Mouse (Mus musculus): ENCODE measurements around the gene Rpl36a-ps1. TPM values are rescaled to one million over a fixed set of nuclear protein-coding genes. Genes with fewer than 3 reads are reported as not detected.
"Not testable (repeated sequence)": the region's sequence is repeated elsewhere in the genome, so short reads cannot be mapped to it uniquely, and the experiment has no call there.

Gene Rpl36a-ps1
- polyA plus RNA-seq (2016; fragmentation: Nextera tagmentation; extraction: Ambion mirVana): 2.2 and 3.3 TPM in 2 replicates

DNA sequence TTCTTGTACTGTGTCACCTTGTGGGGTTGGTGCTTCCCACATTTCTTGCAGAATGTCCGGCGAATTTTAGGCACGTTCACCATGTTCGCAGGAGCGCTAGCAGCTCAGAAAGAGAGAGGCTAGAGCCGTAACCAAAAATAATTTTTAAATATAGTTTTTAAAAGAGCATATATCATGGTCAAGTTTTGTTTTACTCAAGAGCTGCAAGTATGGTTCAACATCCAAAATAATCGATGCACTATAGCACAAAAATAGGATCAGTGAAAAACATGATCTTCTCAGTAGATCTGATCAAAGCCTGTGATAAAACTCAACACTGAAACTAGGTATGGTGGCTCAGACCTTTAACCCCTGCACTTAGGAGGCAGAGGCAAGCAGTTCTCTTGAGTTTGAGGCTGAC, at the start of gene Rpl36a-ps1:
Gene Rpl36a-ps1 (minus strand): TSS at position 101 of the 400 bp plus-strand sequence.
- H3K9ac ChIP-seq: no peak within 1 kb of the TSS
- H3K27me3 ChIP-seq: no peaks in the 10 kb centered on the region
- no peak for ATAC-seq (ENCODE audit: low FRiP score)
- no peaks in the 10 kb centered on the region for H3K36me3 ChIP-seq (replicated peaks)
- H3K9me3 ChIP-seq: no peaks in the 10 kb centered on the region
- H3K4me2 ChIP-seq: no peak within 1 kb of the TSS
- no peak within 1 kb of the TSS for H3K4me3 ChIP-seq (replicated peaks)
- H3K4me1 ChIP-seq: no peaks in the 10 kb centered on the region
- no peak within 1 kb of the TSS for H3K27ac ChIP-seq
- WGBS: 94% methylated on average over 7 of the region's 7 CpGs

DNA sequence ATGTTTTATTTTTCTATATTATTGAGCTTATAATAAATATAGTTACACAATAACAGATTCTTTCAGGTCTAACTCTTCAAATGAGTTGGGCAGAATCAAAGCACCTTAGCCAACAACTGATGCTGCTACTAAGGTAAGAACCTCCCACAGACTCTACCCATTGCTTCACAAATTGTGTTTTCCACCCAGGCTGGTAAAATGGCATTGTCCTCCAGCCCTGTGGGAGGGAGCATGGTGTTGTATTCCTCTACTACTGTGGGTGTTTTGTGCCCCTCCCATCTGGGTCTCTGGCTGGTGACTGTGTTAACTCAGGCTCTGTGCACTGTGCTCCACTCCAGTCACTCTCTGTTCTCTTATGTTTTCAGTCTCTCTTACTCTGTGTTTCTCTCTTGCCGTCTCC, 49.4 kb upstream of the Rpl36a-ps1 start:
- H3K27me3 ChIP-seq: no peaks in the 10 kb centered on the region
- WGBS: 31% methylated on average over 1 of the region's 1 CpGs
- peak overlapping the region; percentile 73 for H3K4me2 ChIP-seq
- 0 out of 2 replicates have a peak, but pooled peaks cover 5% of the 10 kb centered on the region for H3K36me3 ChIP-seq (replicated peaks)
- no peak for ATAC-seq (ENCODE audit: low FRiP score)
- H3K27ac ChIP-seq: 0 out of 2 replicates have a peak overlapping the region, but pooled peaks have one; percentile 19
- no peaks in the 10 kb centered on the region for H3K9me3 ChIP-seq
- 0 out of 2 replicates have a peak overlapping the region, but pooled peaks have one; percentile 80 for H3K9ac ChIP-seq
- H3K4me3 ChIP-seq (replicated peaks): 0 out of 2 replicates have a peak overlapping the region, but pooled peaks have one; percentile 87
- peaks cover 22% of the 10 kb centered on the region for H3K4me1 ChIP-seq

DNA sequence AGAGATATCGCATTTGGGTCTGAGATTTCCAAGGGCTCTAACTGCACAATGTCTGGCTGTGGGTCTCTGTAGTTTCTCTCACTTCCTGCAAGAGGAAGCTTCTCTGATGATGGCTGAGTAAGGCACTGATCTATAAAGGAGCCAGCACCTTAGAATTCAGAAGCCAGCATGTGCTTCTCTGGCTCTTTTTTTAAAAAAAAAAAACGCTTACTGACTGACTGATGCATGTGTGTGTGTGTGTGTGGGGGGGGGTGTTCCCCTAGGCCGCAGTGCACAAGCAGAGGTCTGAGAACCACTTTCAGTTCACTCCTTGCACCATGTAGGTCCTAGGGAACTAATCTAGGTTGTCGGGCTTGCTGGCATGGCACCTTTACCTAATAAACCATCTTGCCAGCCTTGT, 47.3 kb upstream of the Rpl36a-ps1 start:
- Histone ChIP-seq H3K4me1 (peaks cover 17% of the 10 kb centered on the region), H3K9me3 (no peaks in the 10 kb centered on the region), H3K4me2 (no peak overlapping the region), H3K4me3 (replicated peaks) (no peak overlapping the region), H3K36me3 (replicated peaks) (peaks cover 13% of the 10 kb centered on the region), H3K27ac (no peak overlapping the region), H3K27me3 (no peaks in the 10 kb centered on the region), H3K9ac (no peak overlapping the region)
- 79% methylated on average over 4 of the region's 4 CpGs for WGBS
- ATAC-seq (ENCODE audit: low FRiP score): no peak

DNA sequence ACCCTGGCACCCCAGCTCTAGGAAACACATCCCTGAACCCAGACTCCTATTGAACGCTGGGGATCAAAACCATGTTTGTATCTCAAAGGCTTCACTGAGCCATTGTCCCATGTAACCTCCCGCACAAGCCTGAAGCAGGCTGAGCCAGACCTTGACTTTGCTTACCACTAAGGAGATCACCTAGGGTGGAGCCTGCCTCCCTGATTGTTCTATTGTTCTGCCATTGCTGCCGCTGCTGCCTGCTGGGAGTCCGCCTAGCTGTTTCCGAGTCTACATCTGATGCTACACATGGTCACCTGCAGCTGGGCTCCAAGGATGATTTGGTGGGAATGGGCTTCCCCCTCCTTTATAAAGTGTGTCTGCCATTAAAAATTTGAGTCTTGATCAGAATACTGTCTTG, 45.2 kb upstream of the Rpl36a-ps1 start:
- WGBS: 56% methylated on average over 5 of the region's 5 CpGs
- H3K4me1 ChIP-seq; H3K27ac ChIP-seq; H3K9ac ChIP-seq; H3K4me2 ChIP-seq; H3K4me3 ChIP-seq (replicated peaks); H3K27me3 ChIP-seq; H3K9me3 ChIP-seq; ATAC-seq (ENCODE audit: low FRiP score): not testable (repeated sequence)
- H3K36me3 ChIP-seq (replicated peaks): peaks cover 21% of the 10 kb centered on the region

DNA sequence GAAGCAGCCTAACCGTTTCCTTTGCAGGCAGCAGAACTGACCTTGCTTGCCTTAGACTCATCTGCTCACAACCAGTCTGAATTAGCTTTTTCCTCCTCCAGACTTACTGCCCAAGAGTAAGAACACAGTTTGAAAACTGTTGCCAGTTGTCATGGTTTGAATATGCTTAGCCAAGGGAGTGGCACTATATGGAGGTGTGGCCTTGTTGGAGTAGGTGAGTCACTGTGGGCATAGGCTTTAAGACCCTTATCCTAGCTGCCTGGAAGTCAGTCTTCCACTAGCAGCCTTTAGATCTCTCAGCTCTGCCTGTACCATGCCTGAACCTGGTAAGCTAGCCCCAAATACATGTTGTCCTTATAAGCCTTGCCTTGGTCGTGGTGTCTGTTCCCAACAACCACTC, 43.6 kb upstream of the Rpl36a-ps1 start:
- Histone ChIP-seq H3K27me3 (no peaks in the 10 kb centered on the region), H3K9ac (no peak overlapping the region), H3K4me3 (replicated peaks) (no peak overlapping the region), H3K9me3 (no peaks in the 10 kb centered on the region), H3K36me3 (replicated peaks) (peaks cover 28% of the 10 kb centered on the region), H3K27ac (no peak overlapping the region), H3K4me1 (no peaks in the 10 kb centered on the region), H3K4me2 (no peak overlapping the region)
- ATAC-seq (ENCODE audit: low FRiP score): no peak
- WGBS: 86% methylated on average over 2 of the region's 2 CpGs

DNA sequence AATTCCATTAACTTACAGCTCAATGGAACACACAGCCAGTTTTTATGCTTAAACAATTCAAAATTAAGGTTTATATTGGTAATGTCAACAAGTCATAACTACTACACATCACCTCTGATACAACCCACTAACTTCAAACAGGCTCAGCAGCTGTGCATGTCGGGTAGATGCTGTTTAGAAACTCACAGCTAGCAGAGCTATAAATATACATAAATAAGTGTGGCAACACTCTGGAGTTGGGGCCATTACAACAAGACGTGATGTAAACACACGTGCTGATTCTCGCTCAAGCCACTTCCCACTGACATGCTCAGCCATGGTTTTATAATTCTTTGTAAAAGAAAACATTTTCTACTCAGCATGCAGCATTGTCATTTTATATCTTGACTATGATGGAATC, 41.9 kb upstream of the Rpl36a-ps1 start:
- no peaks in the 10 kb centered on the region for H3K9me3 ChIP-seq
- no peak overlapping the region for H3K9ac ChIP-seq
- WGBS: 83% methylated on average over 4 of the region's 4 CpGs
- ATAC-seq (ENCODE audit: low FRiP score): no peak
- H3K27me3 ChIP-seq: no peaks in the 10 kb centered on the region
- H3K27ac ChIP-seq: no peak overlapping the region
- H3K4me1 ChIP-seq: no peaks in the 10 kb centered on the region
- no peak overlapping the region for H3K4me2 ChIP-seq
- peaks cover 32% of the 10 kb centered on the region for H3K36me3 ChIP-seq (replicated peaks)
- H3K4me3 ChIP-seq (replicated peaks): no peak overlapping the region

DNA sequence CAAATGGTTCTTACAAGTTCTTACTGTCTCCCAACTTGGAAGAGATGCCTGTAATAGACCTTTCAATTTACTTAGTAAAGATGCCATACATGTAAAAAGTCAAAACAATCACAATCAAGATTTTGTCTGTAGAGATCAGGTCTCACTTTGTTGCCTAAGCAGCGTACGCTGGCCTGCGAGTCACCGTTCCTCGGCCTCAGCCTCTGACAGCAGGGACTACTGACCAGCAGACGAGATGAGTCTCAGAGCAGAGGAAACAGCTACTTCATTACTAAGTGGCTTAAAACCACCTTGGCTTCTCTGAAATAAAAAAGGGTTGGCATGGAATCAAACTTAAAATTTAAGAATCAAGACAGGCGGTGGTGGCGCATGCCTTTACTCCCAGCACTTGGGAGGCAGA, 40.7 kb upstream of the Rpl36a-ps1 start:
- WGBS: 92% methylated on average over 8 of the region's 8 CpGs
- H3K9ac ChIP-seq; H3K27ac ChIP-seq; H3K4me1 ChIP-seq; H3K4me3 ChIP-seq (replicated peaks); ATAC-seq (ENCODE audit: low FRiP score); H3K9me3 ChIP-seq; H3K4me2 ChIP-seq; H3K27me3 ChIP-seq: not testable (repeated sequence)
- H3K36me3 ChIP-seq (replicated peaks): peaks cover 32% of the 10 kb centered on the region

DNA sequence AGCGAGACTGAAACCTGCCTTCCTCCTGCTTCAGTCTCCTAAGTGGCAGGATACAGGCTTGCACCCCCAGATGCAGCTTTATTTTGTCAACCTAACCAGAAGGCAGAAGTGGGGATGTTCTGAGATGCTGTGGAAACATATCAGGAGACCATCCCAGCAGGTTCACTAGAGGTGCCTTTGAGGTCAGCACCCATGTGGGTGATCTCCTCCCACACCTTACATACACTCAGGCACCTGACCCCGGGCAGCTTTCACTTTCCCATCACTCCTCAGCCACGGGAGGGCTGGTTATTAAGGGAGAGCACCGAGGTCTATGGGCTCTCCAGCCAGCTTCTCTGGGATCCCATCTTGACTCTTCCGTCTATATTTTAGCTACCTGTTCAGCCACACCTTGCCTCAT, 38.5 kb upstream of the Rpl36a-ps1 start:
- Histone ChIP-seq H3K36me3 (replicated peaks) (peaks cover 20% of the 10 kb centered on the region), H3K9ac (no peak overlapping the region), H3K4me2 (no peak overlapping the region), H3K4me1 (no peaks in the 10 kb centered on the region), H3K9me3 (no peaks in the 10 kb centered on the region), H3K27me3 (no peaks in the 10 kb centered on the region), H3K27ac (no peak overlapping the region), H3K4me3 (replicated peaks) (no peak overlapping the region)
- 86% methylated on average over 5 of the region's 5 CpGs for WGBS
- no peak for ATAC-seq (ENCODE audit: low FRiP score)

DNA sequence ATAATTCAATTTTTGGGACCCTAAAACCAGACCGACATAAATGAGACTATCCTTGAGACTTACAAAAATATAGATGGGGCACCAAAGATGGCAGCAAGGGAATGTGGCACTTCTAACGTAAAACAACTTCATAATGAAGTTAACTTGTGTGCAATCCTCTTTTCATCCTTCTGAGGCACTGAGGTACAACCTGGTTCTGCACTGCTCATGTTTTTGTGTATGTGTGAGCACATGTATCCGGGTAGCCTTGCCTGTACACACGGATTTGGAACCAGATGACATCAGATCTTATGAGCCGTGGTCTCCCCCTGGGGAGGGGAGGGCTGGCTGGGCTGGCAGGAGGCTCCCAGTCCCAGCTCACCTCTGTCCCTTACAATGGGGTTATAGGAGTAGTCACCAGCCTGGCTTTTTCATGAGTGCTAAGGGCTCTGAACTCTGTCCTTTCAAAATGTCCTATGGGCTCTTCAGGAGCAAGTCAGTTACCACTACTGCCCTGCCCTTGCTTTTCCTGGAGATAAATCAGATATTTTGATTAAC, 37.3 kb upstream of the Rpl36a-ps1 start:
- ATAC-seq (ENCODE audit: low FRiP score): no peak
- Histone ChIP-seq H3K27ac (no peak overlapping the region), H3K4me2 (no peak overlapping the region), H3K4me3 (replicated peaks) (no peak overlapping the region), H3K4me1 (no peaks in the 10 kb centered on the region), H3K27me3 (no peaks in the 10 kb centered on the region), H3K9me3 (no peaks in the 10 kb centered on the region), H3K36me3 (replicated peaks) (peaks cover 19% of the 10 kb centered on the region), H3K9ac (no peak overlapping the region)
- WGBS: 88% methylated on average over 5 of the region's 5 CpGs

DNA sequence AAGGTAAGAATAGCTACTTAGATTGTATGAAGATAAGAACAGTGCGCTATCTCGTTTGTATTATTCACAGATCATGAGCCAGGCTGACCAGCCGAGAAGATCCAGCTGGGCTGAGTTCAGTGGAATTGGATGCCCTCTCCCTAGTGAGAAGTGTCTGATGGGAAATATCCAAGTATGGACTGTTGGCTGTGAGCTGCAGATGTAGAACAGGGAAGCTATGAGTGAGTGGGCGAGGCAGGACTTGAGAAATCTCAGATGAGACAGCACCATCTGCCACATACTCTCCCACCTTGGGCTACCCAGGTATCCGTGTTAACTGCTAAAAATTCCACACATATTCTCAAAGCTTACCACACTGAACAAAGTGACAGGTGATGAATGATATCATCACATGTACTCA, 35.9 kb upstream of the Rpl36a-ps1 start:
- Histone ChIP-seq H3K36me3 (replicated peaks) (peaks cover 13% of the 10 kb centered on the region), H3K9ac (no peak overlapping the region), H3K4me1 (no peaks in the 10 kb centered on the region), H3K4me3 (replicated peaks) (no peak overlapping the region), H3K9me3 (no peaks in the 10 kb centered on the region), H3K27me3 (no peaks in the 10 kb centered on the region), H3K4me2 (no peak overlapping the region), H3K27ac (no peak overlapping the region)
- 87% methylated on average over 5 of the region's 5 CpGs for WGBS
- no peak for ATAC-seq (ENCODE audit: low FRiP score)

DNA sequence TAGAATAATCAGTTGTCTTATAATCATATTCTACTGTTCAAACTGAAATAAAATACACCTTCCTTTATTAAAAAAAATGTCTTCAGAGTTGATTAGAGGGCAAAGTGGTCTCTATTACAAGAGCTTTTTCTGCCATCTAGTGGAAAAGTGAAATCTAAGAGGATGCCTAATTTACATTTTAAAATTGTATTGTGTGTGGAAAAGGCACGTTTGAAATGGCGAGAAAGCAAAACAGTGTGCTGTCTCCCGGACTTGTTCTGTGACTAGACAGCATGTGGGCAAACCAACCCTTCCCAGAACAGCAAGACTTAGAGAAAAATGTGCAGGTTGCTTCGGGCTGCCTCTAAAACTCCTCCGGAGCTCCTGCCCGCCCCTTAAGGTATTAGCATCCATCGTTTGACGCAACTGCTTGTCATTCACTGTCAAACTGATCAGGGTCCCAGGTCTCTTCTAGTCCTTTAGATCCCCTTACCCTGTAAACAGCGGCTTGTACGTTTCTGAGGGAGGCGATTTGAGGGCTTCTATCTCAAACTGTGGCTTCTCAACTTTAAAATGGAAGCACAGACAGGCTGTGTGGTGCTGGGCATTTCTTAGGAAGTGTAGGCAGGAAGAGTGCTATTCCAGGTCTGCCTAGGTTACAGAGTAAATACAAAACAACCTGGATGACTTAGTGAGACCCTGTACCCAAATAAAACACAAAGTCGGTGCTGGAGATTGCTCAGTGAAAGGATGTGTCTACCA, 28.4 kb upstream of the Rpl36a-ps1 start:
- H3K9me3 ChIP-seq: no peaks in the 10 kb centered on the region
- H3K4me1 ChIP-seq: no peaks in the 10 kb centered on the region
- no peaks in the 10 kb centered on the region for H3K27me3 ChIP-seq
- peak overlapping the region; percentile 23; the same call in 1 of the 2 replicates for H3K4me3 ChIP-seq (replicated peaks)
- no peak overlapping the region for H3K27ac ChIP-seq
- no peaks in the 10 kb centered on the region for H3K36me3 ChIP-seq (replicated peaks)
- 44% methylated on average over 12 of the region's 12 CpGs for WGBS
- peak; percentile 48; the same call in 1 of the 2 replicates for ATAC-seq (ENCODE audit: low FRiP score)
- H3K4me2 ChIP-seq: peak overlapping the region; percentile 42
- H3K9ac ChIP-seq: no peak overlapping the region

DNA sequence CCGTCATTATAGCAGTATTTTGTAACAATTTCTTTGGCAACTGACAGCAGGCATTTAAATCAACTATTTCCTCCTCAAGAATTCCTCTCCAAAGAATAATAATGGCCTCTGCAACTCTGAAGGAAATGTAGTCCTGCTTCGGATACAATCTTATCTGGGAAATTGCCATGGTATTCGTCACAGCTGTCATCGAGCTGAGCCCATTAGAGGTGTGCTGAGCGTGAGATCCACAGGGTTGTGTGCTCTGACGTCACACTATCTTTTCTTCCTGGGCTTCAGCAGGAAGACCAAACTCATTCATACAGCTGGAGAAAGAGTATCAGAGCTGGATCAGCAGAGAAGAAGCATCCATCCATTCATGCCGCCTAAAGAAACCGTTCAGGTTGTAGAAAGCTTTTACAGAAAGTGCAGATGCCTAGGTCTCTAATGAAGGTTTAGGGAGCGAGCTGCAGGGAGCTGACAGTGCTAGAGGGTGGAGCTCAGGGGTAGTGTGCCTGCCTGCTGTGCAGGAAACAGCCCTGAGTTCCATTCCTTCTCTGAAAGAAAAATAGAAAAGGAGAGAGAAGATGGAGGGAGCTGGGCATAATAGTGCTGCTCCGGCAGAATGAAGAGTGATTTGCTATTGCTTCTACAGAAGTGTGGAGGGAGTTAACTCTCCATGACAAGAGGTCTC, 25.2 kb upstream of the Rpl36a-ps1 start:
- no peak for ATAC-seq (ENCODE audit: low FRiP score)
- no peaks in the 10 kb centered on the region for H3K4me1 ChIP-seq
- no peak overlapping the region for H3K27ac ChIP-seq
- no peak overlapping the region for H3K9ac ChIP-seq
- H3K9me3 ChIP-seq: no peaks in the 10 kb centered on the region
- no peak overlapping the region for H3K4me3 ChIP-seq (replicated peaks)
- H3K27me3 ChIP-seq: no peaks in the 10 kb centered on the region
- no peak overlapping the region for H3K4me2 ChIP-seq
- WGBS: 69% methylated on average over 10 of the region's 10 CpGs
- no peaks in the 10 kb centered on the region for H3K36me3 ChIP-seq (replicated peaks)

Measured in forebrain, embryonic 12.5 days (tissue).